Mouse (Mus musculus): ENCODE results near the gene Snx1. TPM values are rescaled to one million over a fixed set of nuclear protein-coding genes. Genes with fewer than 3 reads are reported as not detected.
A peak's percentile ranks its signal among the peaks of the same experiment; 100 is the strongest.

Gene Snx1
- polyA plus RNA-seq, 1 experiment from 2014 or later = 127 TPM

GRCm38 (mm10) chr9:66067542-66067941 is 58.8 kb downstream of the Snx1 start:
- 32% methylated on average over 5 of the region's 5 CpGs for WGBS
- ATAC-seq (ENCODE audit: insufficient number of reproducible peaks, low FRiP score, low TSS enrichment, low read depth) = peak; percentile 31
- Histone ChIP-seq H3K4me2 (replicated peaks) (no peak overlapping the region), H3K9me3 (replicated peaks) (no peaks in the 10 kb centered on the region), H3K9ac (no peak overlapping the region), H3K4me1 (peaks cover 14% of the 10 kb centered on the region), H3K4me3 (replicated peaks) (no peak overlapping the region), H3K36me3 (peaks cover 43% of the 10 kb centered on the region), H3K27ac (replicated peaks) (no peak overlapping the region), H3K27me3 (peaks cover 34% of the 10 kb centered on the region)

- Histone ChIP-seq H3K27ac (replicated peaks) (no peak overlapping the region), H3K27me3 (peaks cover 34% of the 10 kb centered on the region), H3K9ac (no peak overlapping the region), H3K4me1 (peaks cover 14% of the 10 kb centered on the region), H3K4me3 (replicated peaks) (no peak overlapping the region), H3K4me2 (replicated peaks) (no peak overlapping the region), H3K9me3 (replicated peaks) (no peaks in the 10 kb centered on the region), H3K36me3 (peaks cover 47% of the 10 kb centered on the region)
- ATAC-seq (ENCODE audit: insufficient number of reproducible peaks, low FRiP score, low TSS enrichment, low read depth) = no peak
- 87% methylated on average over 3 of the region's 3 CpGs for WGBS
These were observed 59.6 kb downstream of the Snx1 start for GRCm38 (mm10) chr9:66066791-66067190.

- no peak overlapping the region for H3K27ac ChIP-seq (replicated peaks)
- H3K9me3 ChIP-seq (replicated peaks) = no peaks in the 10 kb centered on the region
- H3K4me1 ChIP-seq = peaks cover 23% of the 10 kb centered on the region
- 91% methylated on average over 11 of the region's 11 CpGs for WGBS
- no peak overlapping the region for H3K4me2 ChIP-seq (replicated peaks)
- peaks cover 47% of the 10 kb centered on the region for H3K36me3 ChIP-seq
- peaks cover 23% of the 10 kb centered on the region for H3K27me3 ChIP-seq
- no peak for ATAC-seq (ENCODE audit: insufficient number of reproducible peaks, low FRiP score, low TSS enrichment, low read depth)
- no peak overlapping the region for H3K4me3 ChIP-seq (replicated peaks)
- H3K9ac ChIP-seq = no peak overlapping the region
These were observed 62.1 kb downstream of the Snx1 start for GRCm38 (mm10) chr9:66064316-66064715.

GRCm38 (mm10) chr9:66063446-66063845 is 62.9 kb downstream of the Snx1 start:
- H3K9ac ChIP-seq = no peak overlapping the region
- 91% methylated on average over 3 of the region's 3 CpGs for WGBS
- peaks cover 16% of the 10 kb centered on the region for H3K4me1 ChIP-seq
- no peaks in the 10 kb centered on the region for H3K9me3 ChIP-seq (replicated peaks)
- peaks cover 17% of the 10 kb centered on the region for H3K27me3 ChIP-seq
- H3K27ac ChIP-seq (replicated peaks) = no peak overlapping the region
- no peak overlapping the region for H3K4me3 ChIP-seq (replicated peaks)
- H3K4me2 ChIP-seq (replicated peaks) = no peak overlapping the region
- H3K36me3 ChIP-seq = peaks cover 47% of the 10 kb centered on the region
- ATAC-seq (ENCODE audit: insufficient number of reproducible peaks, low FRiP score, low TSS enrichment, low read depth) = no peak

- Histone ChIP-seq H3K4me3 (replicated peaks) (peak overlapping the region; percentile 88; the same call in 1 of the 2 replicates), H3K4me2 (replicated peaks) (peak overlapping the region; percentile 67), H3K27ac (replicated peaks) (no peak overlapping the region; the same call in 1 of the 2 replicates), H3K9ac (no peak overlapping the region), H3K4me1 (peaks cover 16% of the 10 kb centered on the region), H3K27me3 (no peaks in the 10 kb centered on the region), H3K36me3 (peaks cover 41% of the 10 kb centered on the region), H3K9me3 (replicated peaks) (no peaks in the 10 kb centered on the region)
- WGBS = 82% methylated on average over 3 of the region's 3 CpGs
- no peak for ATAC-seq (ENCODE audit: insufficient number of reproducible peaks, low FRiP score, low TSS enrichment, low read depth)
These were observed 64.7 kb downstream of the Snx1 start for GRCm38 (mm10) chr9:66061656-66062055.

GRCm38 (mm10) chr9:66060986-66061385 is 65.4 kb downstream of the Snx1 start:
- H3K27me3 ChIP-seq = no peaks in the 10 kb centered on the region
- WGBS = 24% methylated on average over 4 of the region's 4 CpGs
- peak overlapping the region; percentile 67 for H3K4me2 ChIP-seq (replicated peaks)
- H3K9me3 ChIP-seq (replicated peaks) = no peaks in the 10 kb centered on the region
- peaks cover 16% of the 10 kb centered on the region for H3K4me1 ChIP-seq
- H3K9ac ChIP-seq = peak overlapping the region; percentile 87
- peaks cover 34% of the 10 kb centered on the region for H3K36me3 ChIP-seq
- H3K27ac ChIP-seq (replicated peaks) = no peak overlapping the region; the same call in 1 of the 2 replicates
- peak overlapping the region; percentile 88 for H3K4me3 ChIP-seq (replicated peaks)
- no peak for ATAC-seq (ENCODE audit: insufficient number of reproducible peaks, low FRiP score, low TSS enrichment, low read depth)

GRCm38 (mm10) chr9:66060308-66060647 is 66.1 kb downstream of the Snx1 start:
- WGBS = under 1% methylated on average over 20 of the region's 20 CpGs

GRCm38 (mm10) chr9:66059583-66060307 is 66.6 kb downstream of the Snx1 start, which contains the start of gene Ppib:
Gene Ppib, plus strand, starts transcription at chr9:66060222.
- H3K4me3 ChIP-seq (replicated peaks) = peak within 1 kb of the TSS; percentile 88
- peak within 1 kb of the TSS; percentile 67 for H3K4me2 ChIP-seq (replicated peaks)
- H3K27ac ChIP-seq (replicated peaks) = peak within 1 kb of the TSS; percentile 84
- no peaks in the 10 kb centered on the region for H3K27me3 ChIP-seq
- peak; percentile 98 for ATAC-seq (ENCODE audit: insufficient number of reproducible peaks, low FRiP score, low TSS enrichment, low read depth)
- WGBS = under 1% methylated on average over 51 of the region's 51 CpGs
- peaks cover 16% of the 10 kb centered on the region for H3K4me1 ChIP-seq
- peak within 1 kb of the TSS; percentile 87 for H3K9ac ChIP-seq
- H3K36me3 ChIP-seq = peaks cover 23% of the 10 kb centered on the region
- H3K9me3 ChIP-seq (replicated peaks) = no peaks in the 10 kb centered on the region

More at GRCm38 (mm10) chr9:66060308-66060647, 66.1 kb downstream of the Snx1 start:
- H3K4me3 ChIP-seq (replicated peaks) = peak overlapping the region; percentile 88
- H3K9me3 ChIP-seq (replicated peaks) = no peaks in the 10 kb centered on the region
- no peaks in the 10 kb centered on the region for H3K27me3 ChIP-seq
- ATAC-seq (ENCODE audit: insufficient number of reproducible peaks, low FRiP score, low TSS enrichment, low read depth) = peak; percentile 63
- H3K9ac ChIP-seq = peak overlapping the region; percentile 87
- peaks cover 16% of the 10 kb centered on the region for H3K4me1 ChIP-seq
- peak overlapping the region; percentile 84 for H3K27ac ChIP-seq (replicated peaks)
- peaks cover 27% of the 10 kb centered on the region for H3K36me3 ChIP-seq
- peak overlapping the region; percentile 67 for H3K4me2 ChIP-seq (replicated peaks)

- Histone ChIP-seq H3K4me3 (replicated peaks) (no peak overlapping the region), H3K27me3 (no peaks in the 10 kb centered on the region), H3K4me1 (no peaks in the 10 kb centered on the region), H3K36me3 (no peaks in the 10 kb centered on the region), H3K9ac (no peak overlapping the region), H3K4me2 (replicated peaks) (no peak overlapping the region), H3K27ac (replicated peaks) (no peak overlapping the region), H3K9me3 (replicated peaks) (no peaks in the 10 kb centered on the region)
- whole genome bisulfite sequencing = 42% methylated on average over 1 of the region's 1 CpGs
- no peak for ATAC-seq (ENCODE audit: insufficient number of reproducible peaks, low FRiP score, low TSS enrichment, low read depth)
These were observed 72.8 kb downstream of the Snx1 start for GRCm38 (mm10) chr9:66053620-66054019.

- Histone ChIP-seq H3K27ac (replicated peaks) (no peak overlapping the region), H3K4me1 (no peaks in the 10 kb centered on the region), H3K4me2 (replicated peaks) (no peak overlapping the region), H3K4me3 (replicated peaks) (no peak overlapping the region), H3K9me3 (replicated peaks) (no peaks in the 10 kb centered on the region), H3K9ac (no peak overlapping the region), H3K36me3 (no peaks in the 10 kb centered on the region), H3K27me3 (no peaks in the 10 kb centered on the region)
- ATAC-seq (ENCODE audit: insufficient number of reproducible peaks, low FRiP score, low TSS enrichment, low read depth) = no peak
- 90% methylated on average over 1 of the region's 1 CpGs for WGBS
These were observed 73.7 kb downstream of the Snx1 start for GRCm38 (mm10) chr9:66052731-66053130.

GRCm38 (mm10) chr9:66051493-66051892 is 74.9 kb downstream of the Snx1 start:
- no peaks in the 10 kb centered on the region for H3K27me3 ChIP-seq
- ATAC-seq (ENCODE audit: insufficient number of reproducible peaks, low FRiP score, low TSS enrichment, low read depth) = no peak
- 64% methylated on average over 4 of the region's 4 CpGs for WGBS

More at GRCm38 (mm10) chr9:66051493-66051892, 74.9 kb downstream of the Snx1 start:
- no peak overlapping the region for H3K4me3 ChIP-seq (replicated peaks)
- no peaks in the 10 kb centered on the region for H3K9me3 ChIP-seq (replicated peaks)
- no peak overlapping the region for H3K9ac ChIP-seq
- H3K27ac ChIP-seq (replicated peaks) = no peak overlapping the region
- H3K4me2 ChIP-seq (replicated peaks) = no peak overlapping the region
- H3K4me1 ChIP-seq = no peaks in the 10 kb centered on the region
- no peaks in the 10 kb centered on the region for H3K36me3 ChIP-seq

Data from embryonic facial prominence, embryonic 15.5 days (tissue).